In the genomic region with DNA sequence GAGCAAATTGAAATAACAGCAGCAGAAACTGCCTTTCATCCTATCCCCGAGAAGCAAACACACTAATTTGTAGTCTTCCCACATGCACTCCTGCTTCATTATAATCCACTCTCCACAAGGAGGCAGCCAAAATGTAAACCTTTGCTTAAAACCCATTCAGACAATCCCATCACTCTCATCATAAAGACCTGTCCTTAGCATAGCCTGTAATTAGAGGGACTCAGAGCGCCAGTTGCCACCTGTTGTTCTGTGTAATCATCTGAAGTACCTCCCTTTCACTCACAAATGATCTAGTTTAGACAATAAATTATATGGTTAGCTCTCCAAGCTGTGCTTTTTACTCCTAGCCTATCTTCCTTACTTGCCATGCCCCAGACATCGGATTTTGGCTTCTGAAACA, we compare ENCODE assay signal across 13 mouse cellular contexts.
"Had no signal": no experiment of that assay in that cellular context is flagged by ENCODE, and none has a peak within 500 bp of the region (broad histone marks: within the 10 kb centered on the region; RNA-seq: fewer than 3 reads in every experiment).

No protein-coding gene starts in this region.

- H3K4me2 ChIP-seq: kidney, embryonic 15.5 days; limb, embryonic 15.5 days; liver, embryonic 12.5 days; lung, embryonic 14.5 days; neural tube, embryonic 12.5 days had no signal

- DNase-seq: kidney, postnatal 14 days; lung, embryonic 14.5 days; lung, postnatal 10 days; lung, postnatal 4 days; midbrain, embryonic 14.5 days; retina, postnatal 1 day; right cerebral cortex, postnatal 14 days; thymus, postnatal 36 days had no signal

- H3K4me3 ChIP-seq: kidney, embryonic 15.5 days; left cerebral cortex, adult 2 months; limb, embryonic 15.5 days; liver, embryonic 12.5 days; neural tube, embryonic 12.5 days had no signal

- H3K4me1 ChIP-seq: kidney, embryonic 15.5 days; limb, embryonic 15.5 days; liver, embryonic 12.5 days; neural tube, embryonic 12.5 days had no signal

- H3K9ac ChIP-seq: kidney, embryonic 15.5 days; limb, embryonic 15.5 days; liver, embryonic 12.5 days; lung, embryonic 14.5 days; neural tube, embryonic 12.5 days had no signal

- H3K36me3 ChIP-seq: kidney, embryonic 15.5 days; limb, embryonic 15.5 days; liver, embryonic 12.5 days; neural tube, embryonic 12.5 days had no signal

- H3K9me3 ChIP-seq: kidney, embryonic 15.5 days; limb, embryonic 15.5 days; liver, embryonic 12.5 days; neural tube, embryonic 12.5 days had no signal

- H3K27me3 ChIP-seq: kidney, embryonic 15.5 days; limb, embryonic 15.5 days; liver, embryonic 12.5 days; neural tube, embryonic 12.5 days had no signal

- ATAC-seq: liver, embryonic 12.5 days had no signal

- H3K27ac ChIP-seq: kidney, embryonic 15.5 days; left cerebral cortex, adult 2 months; limb, embryonic 15.5 days; liver, embryonic 12.5 days; neural tube, embryonic 12.5 days had no signal
